Mouse (Mus musculus) lung, embryonic 15.5 days (tissue): Measurements from ENCODE around the gene Gm16434. TPM values are rescaled to one million over a fixed set of nuclear protein-coding genes. Genes with fewer than 3 reads are reported as not detected.
"Not testable (repeated sequence)": the region's sequence is repeated elsewhere in the genome, so short reads cannot be mapped to it uniquely, and the experiment has no call there.

Experiments
- ATAC-seq: fragments of 200-750 bp; cut with Nextera tagmentation; 2 replicates; pipeline ENCODE4 v1.8.0; 2017; ENCODE audit warnings: moderate number of reproducible peaks, borderline replicate concordance; ENCODE audit not compliant: low FRiP score, low TSS enrichment; ENCODE audit errors: extremely low read depth
- H3K27ac ChIP-seq: fragments of 300-500 bp; sonication (generic); 2 replicates; pipeline ENCODE4 v1.5.1; 2015; ENCODE audit warnings: moderate library complexity, mild to moderate bottlenecking, inconsistent platforms
- H3K27me3 ChIP-seq: fragments of 300-500 bp; sonication (generic); 2 replicates; pipeline ENCODE4 v1.6.1; 2015; ENCODE audit warnings: inconsistent platforms
- H3K36me3 ChIP-seq: fragments of 300-500 bp; sonication (generic); 2 replicates; pipeline ENCODE4 v1.6.1; 2015; ENCODE audit warnings: inconsistent platforms
- H3K4me1 ChIP-seq: fragments of 300-500 bp; sonication (generic); 2 replicates; pipeline ENCODE4 v1.6.1; 2015; ENCODE audit warnings: inconsistent platforms
- H3K4me2 ChIP-seq: fragments of 300-500 bp; sonication (generic); 2 replicates; pipeline ENCODE4 v1.6.1; 2015; ENCODE audit warnings: inconsistent platforms, mild to moderate bottlenecking, moderate library complexity
- H3K4me3 ChIP-seq: fragments of 300-500 bp; sonication (generic); 2 replicates; pipeline ENCODE4 v1.5.1; 2015; ENCODE audit warnings: mild to moderate bottlenecking, inconsistent platforms
- H3K9ac ChIP-seq: fragments of 300-500 bp; sonication (generic); 2 replicates; pipeline ENCODE4 v1.6.1; 2015; ENCODE audit warnings: inconsistent platforms
- H3K9me3 ChIP-seq: fragments of 300-500 bp; sonication (generic); 2 replicates; pipeline ENCODE4 v1.6.1; 2016; ENCODE audit warnings: inconsistent platforms
- WGBS: fragments of 180-500 bp; shearing (Covaris S2); methylation state at CpG from one replicate; pipeline ENCODE4 v1.1.7; 2015; 5-methylcytosine and 5-hydroxymethylcytosine counted together
- polyA plus RNA-seq: library from polyadenylated mRNA; unstranded; fragments of >200 nt; fragmentation: Nextera tagmentation; extraction: Ambion mirVana; gene quantifications from 2 replicates; pipeline ENCODE4 v1.2.1, GENCODE M21; 2015

The Gm16434 gene
- not detected in 2 replicates for polyA plus RNA-seq

GRCm38 (mm10) chr14:7194440-7194839 lies at the start of gene Gm16434:
TSS of gene Gm16434 (minus strand) at chr14:7194540.
- no CpG with 5 or more reads among the region's 2 CpGs for WGBS
- H3K27me3 ChIP-seq, H3K9me3 ChIP-seq, ATAC-seq, H3K36me3 ChIP-seq, H3K27ac ChIP-seq, H3K4me1 ChIP-seq, H3K4me3 ChIP-seq, H3K4me2 ChIP-seq, H3K9ac ChIP-seq: not testable (repeated sequence)

DNA sequence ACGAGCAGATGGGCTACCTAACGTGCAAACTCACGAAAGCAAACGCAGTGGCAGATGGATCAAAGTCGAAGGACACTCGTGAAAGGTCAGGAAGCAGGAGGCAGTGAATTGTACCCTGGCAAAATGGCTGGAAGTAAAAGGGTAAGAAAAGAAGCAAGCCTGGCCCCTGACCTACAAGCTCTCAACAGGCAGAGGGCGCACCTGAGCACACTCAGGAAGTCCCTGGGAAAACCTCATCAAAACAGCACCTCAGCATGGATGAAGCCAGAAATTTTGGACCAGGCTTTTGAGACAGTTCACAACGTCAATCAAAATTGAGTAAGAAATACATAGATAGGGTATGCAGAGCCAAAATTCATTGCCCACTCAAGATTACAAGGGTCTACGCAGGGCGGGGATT lies 49.2 kb upstream of the Gm16434 start:
- not testable (repeated sequence) for H3K9me3 ChIP-seq, H3K27ac ChIP-seq, ATAC-seq, H3K4me2 ChIP-seq, H3K36me3 ChIP-seq, H3K4me1 ChIP-seq, H3K4me3 ChIP-seq, H3K9ac ChIP-seq, H3K27me3 ChIP-seq
- 5% methylated on average over 7 of the region's 10 CpGs for WGBS

- H3K4me1 ChIP-seq, H3K9ac ChIP-seq, H3K4me2 ChIP-seq, H3K27me3 ChIP-seq, H3K36me3 ChIP-seq, ATAC-seq, H3K27ac ChIP-seq, H3K9me3 ChIP-seq, H3K4me3 ChIP-seq: not testable (repeated sequence)
- WGBS: 78% methylated on average over 2 of the region's 3 CpGs
Observed at GRCm38 (mm10) chr14:7200070-7200469, 5.7 kb upstream of the Gm16434 start.

GRCm38 (mm10) chr14:7174483-7174971 lies 19.8 kb downstream of the Gm16434 start, which contains the start of gene Gm3512:
TSS of gene Gm3512 (minus strand) at chr14:7174533.
- not testable (repeated sequence) for H3K4me2 ChIP-seq, H3K36me3 ChIP-seq, H3K4me3 ChIP-seq, H3K9me3 ChIP-seq, H3K27ac ChIP-seq, H3K27me3 ChIP-seq, H3K9ac ChIP-seq, ATAC-seq, H3K4me1 ChIP-seq
- no CpG with 5 or more reads among the region's 37 CpGs for whole genome bisulfite sequencing

Other genes with a start within 250 kb of the Gm16434 start
- gene Gm6356, start 220.7 kb downstream of the Gm16434 start, polyA plus RNA-seq: not detected in 2 replicates
- 0.39 and 0.50 TPM in 2 replicates for gene Gm10406, start 167.1 kb downstream of the Gm16434 start, polyA plus RNA-seq
- gene Gm3685, start 149.6 kb downstream of the Gm16434 start, polyA plus RNA-seq: not detected in 2 replicates
- 0.94 and 1.00 TPM in 2 replicates for gene Gm3696, start 93.9 kb downstream of the Gm16434 start, polyA plus RNA-seq
- gene Gm6676, start 69.1 kb downstream of the Gm16434 start, polyA plus RNA-seq: not detected in 2 replicates
- 3.1 and 4.2 TPM in 2 replicates for gene Gm3512, start 20.0 kb downstream of the Gm16434 start, polyA plus RNA-seq
- gene Gm3727, start 70.2 kb upstream of the Gm16434 start, polyA plus RNA-seq: not detected in 2 replicates
- 0.52 and 0.54 TPM in 2 replicates for gene Gm3739, start 120.5 kb upstream of the Gm16434 start, polyA plus RNA-seq
- not detected in 2 replicates for gene Gm5797, start 137.9 kb upstream of the Gm16434 start, polyA plus RNA-seq
- not detected in 2 replicates for gene Gm8374, start 170.6 kb upstream of the Gm16434 start, polyA plus RNA-seq